Mouse (Mus musculus) spleen, postnatal 14 days (tissue): Measurements from ENCODE around the gene Gm26741.
"Not testable (repeated sequence)": the region's sequence is repeated elsewhere in the genome, so short reads cannot be mapped to it uniquely, and the experiment has no call there.

Experiments
- DNase-seq, 2 experiments: peaks; one replicate each; pipeline ENCODE4 v3.0.0; 2021 to 2022; ENCODE audit warnings: low spot score in 2 of 2

Gm26741 gene

DNA sequence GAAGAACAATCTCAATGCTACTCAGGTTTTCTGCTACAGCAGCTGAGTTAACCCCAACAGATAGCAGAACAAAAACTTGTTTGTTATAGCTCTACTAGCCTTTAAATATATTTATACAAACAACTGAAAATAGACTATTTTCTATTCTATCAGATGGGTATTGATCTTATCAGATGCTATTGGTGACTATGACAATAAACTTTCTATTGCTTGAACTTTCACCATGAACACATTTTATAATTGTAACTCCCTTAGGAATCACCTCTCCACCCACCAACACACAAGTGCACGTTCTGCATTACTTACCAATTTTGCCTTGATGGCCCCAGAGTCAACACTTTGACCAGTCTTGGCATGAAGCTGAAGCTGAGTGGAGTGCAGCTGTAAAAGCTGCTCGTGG is at the start of gene Gm26741:
Gm26741 (plus strand) TSS at position 301 of the 400 bp plus-strand sequence.
- DNase-seq: no peak

DNA sequence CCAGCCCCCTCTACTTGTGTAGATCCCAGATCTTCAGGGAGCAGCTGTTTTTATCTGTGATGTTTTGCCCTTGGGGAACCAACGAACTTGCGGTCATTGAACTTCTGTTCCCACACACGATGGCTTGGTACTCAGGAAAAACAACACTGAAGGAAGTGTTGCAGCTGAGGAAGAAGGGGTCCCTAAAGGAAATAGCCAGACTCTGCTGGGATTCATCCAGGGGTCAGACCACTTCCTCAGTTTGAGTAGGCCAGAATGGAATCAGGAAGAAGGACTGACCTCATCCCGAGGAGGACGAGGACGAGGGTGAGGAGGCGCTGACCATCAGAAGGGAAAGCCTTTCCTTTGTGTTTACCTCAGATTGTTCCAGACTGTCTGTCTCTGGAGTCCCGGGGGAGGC is 49.4 kb upstream of the Gm26741 start:
- DNase-seq: no peak

DNA sequence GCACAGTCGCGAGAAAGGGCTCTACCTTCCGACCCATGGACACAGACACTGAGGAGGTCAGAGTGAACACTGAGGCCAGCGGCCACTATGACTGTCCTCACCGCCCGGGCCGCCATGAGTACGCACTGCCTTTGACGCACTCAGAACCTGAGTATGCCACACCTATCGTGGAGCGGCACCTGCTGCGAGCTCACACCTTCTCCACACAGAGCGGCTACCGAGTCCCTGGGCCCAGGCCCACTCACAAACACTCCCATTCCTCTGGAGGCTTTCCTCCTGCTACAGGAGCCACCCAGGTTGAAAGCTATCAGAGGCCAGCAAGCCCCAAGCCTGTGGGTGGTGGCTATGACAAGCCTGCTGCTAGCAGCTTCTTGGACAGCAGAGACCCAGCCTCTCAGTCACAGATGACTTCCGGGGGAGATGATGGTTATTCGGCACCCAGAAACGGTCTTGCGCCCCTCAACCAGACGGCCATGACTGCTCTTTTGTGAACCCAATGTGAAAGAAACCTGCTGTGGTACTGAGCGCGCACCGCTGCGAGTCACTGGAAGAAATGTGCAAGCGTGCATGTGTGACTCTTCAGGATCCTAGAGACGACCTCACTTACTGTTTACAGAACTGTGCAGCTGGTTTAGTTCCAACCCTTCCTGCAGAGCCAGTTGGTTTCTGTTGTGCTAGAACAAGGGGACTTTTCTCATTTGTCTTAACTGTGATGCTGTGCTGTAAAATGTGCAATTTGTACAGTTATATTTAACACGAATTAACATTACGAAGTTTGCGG is 38.9 kb upstream of the Gm26741 start:
- DNase-seq: no peak

DNA sequence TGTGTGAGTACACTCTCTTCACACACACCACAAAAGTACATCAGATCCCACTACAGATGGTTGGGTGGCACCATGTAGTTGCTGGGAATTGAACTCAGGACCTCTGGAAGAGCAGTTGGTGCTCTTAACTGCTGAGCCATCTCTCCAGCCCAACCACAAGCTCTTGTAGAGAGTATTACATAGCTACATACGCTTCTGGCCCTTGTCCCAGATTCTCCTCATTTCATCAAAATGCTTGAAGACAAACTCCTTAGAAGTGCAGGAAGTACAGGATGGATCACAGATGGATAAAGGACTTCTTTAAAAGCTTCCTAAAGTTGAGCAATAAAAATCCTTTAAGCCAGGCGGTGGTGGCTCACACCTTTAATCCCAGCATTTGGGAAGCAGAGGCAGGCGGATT is 36.6 kb upstream of the Gm26741 start:
- DNase-seq: no peak

DNA sequence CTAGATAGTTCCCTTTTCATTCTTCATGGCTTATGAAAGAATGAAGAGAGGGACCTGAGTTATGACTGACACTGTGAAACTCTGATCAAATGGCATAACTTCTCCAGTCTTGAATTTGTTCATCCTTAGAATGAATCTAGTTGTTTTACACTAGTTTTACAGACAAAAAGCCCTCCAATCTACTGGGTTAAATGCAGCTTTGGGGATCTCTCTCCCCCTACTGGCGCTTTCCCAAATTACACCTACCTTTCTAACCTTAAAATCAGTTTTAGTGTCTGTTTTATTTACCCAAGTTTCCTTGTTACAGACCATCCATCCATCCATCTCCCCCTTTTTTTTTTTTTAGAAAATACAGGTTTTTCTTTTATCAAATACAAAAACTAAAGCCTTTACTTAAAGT is 27.6 kb upstream of the Gm26741 start:
- DNase-seq: no peak

DNA sequence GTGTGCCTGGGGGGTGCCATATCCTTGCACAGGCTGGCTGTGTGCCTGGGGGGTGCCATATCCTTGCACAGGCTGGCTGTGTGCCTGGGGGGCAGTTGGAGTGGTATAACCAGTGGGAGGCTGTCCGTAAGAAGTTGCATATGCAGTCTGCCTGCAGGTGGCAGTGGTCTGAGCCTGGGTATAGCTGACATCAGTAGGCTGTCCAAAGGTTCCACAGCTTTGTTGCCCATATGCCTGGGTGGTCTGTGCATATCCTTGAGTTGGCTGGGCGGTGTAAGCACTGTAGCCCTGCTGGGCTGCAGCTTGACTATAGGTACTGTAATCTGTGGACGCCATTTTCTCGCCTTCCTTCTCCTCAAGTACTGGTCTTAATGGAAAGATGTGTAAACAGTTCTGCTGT is 15.2 kb upstream of the Gm26741 start:
- not testable (repeated sequence) for DNase-seq

DNA sequence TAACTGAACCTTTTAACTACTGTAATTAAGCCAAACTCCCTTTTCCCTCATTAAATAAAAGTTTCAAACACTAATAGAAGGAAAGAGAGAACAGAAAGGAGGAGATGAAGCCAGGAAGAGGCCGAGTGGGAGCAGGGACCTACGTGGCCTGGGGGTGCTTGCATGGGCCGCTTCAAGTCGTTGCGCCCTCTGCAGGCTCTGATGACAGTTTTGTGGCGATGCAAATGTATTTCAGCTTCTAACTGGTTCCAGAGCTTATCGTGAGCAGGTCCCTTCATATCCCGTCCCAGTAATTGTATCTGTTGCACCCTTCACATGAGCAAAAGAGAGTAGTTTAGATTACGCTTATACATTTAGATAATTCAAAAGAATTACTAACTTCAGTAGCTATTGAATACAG is 5.4 kb upstream of the Gm26741 start:
- no peak for DNase-seq

DNA sequence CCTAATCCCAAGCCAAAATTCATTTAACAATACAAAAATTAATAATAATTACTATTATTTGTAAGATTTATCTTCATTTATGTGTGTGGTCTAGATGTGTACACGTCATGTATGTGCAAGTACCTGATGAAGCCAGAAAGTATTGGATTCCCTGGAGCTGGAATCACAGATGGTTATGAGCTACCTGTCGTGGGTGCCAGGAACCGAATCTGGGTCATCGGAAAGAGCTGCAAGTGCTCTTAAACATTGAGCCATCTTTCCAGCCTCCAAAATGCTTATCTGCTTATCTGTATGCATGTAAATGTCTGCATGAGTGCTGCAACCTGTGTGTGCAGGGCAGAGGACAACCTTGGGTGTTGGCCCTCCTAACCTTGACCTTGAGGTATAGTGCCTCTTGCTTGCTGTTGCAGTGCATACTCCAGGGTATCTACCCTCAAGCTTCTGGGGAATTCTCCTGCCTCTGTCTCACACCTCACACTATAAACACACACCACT is 1.7 kb downstream of the Gm26741 start:
- no peak for DNase-seq

DNA sequence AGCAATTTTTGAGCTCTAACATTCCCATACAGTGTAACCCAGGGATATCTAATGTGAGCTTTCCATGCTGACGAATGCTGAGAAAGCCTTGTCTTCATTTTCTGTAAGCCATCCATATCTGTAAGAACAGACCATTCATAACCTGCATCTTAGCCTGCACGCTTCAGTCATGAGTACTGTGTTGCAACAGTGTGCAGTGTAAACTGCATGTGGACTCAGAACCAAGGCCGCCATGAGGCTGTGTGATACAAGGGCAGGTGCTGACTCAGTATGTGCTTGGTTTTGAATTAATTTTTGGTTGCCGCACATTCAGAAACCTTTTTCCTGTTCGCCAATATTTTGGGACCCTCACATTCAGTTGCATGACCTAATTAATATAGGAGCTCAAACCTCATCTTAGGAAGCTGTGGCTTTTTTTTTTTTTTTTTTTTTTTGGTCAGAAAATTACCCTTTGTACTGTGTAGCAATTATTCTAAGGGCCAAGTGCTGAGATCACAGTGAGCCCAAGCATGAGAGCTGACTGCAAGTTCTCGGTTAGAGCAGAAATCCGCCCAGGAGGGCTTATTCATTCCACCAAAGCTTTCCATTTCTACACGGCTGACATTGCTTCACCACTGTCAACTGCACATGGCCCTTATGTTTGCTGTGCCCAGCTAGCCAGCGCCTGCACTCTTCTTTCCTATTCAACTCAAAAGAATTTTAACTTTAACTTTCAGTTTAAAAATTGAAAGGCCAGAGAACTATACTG is 2.5 kb downstream of the Gm26741 start:
- DNase-seq: no peak

DNA sequence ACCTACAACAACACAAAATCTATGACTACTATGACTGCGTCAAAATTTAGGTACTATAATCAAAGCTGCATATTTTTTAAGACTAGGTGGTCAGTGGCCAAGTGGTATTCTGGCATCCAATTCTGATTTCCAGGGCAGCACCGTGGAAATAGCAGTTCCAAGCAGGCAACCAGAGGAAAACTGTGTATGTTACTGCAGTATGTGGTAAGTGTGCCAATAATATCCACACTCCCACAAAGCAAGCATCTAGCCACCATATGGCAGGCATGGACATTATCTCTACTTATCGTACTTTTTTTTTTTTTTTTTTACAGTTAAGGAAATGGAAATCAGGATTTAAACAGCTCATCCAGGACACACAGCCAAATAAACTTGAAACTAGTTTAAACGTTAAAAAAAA is 9.8 kb downstream of the Gm26741 start:
- no peak for DNase-seq

DNA sequence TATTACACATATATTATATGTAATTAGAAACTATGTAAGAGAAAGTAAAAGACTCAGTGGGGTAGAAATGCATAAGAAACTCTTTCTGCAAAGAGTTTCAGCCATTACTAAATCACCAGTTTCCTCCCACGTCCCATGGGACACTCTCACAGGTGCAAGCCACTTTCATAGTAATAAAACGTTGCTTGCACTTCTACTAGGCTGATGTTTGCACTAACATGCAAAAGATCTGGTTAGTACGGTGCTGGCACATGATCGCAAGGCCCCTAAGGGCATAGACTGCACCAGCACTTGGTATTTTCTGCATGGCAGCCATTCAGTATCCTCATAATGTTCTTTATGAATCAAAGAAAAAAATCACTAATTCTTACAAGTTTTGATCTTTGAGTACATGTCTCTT is 15.3 kb downstream of the Gm26741 start:
- peak in 1 of 2 experiments; percentile 54 for DNase-seq

DNA sequence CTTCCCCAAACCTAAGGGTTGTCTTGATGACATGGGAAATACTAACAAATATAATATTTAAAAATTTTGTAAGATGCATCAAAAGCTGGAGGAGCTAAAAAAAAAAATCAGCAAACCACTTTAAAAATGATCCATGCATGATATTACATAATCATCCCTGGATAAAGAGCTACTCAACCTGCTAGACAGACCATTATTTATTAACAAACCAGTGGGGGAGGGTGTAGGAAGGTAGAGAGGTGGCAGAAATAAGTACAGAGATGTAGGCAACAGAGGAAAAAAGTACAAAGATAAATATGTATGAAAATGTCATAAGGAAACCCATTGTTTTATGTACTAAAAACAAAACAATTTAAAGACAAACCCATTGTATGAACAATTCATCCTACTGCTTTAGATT is 16.1 kb downstream of the Gm26741 start:
- no peak for DNase-seq

DNA sequence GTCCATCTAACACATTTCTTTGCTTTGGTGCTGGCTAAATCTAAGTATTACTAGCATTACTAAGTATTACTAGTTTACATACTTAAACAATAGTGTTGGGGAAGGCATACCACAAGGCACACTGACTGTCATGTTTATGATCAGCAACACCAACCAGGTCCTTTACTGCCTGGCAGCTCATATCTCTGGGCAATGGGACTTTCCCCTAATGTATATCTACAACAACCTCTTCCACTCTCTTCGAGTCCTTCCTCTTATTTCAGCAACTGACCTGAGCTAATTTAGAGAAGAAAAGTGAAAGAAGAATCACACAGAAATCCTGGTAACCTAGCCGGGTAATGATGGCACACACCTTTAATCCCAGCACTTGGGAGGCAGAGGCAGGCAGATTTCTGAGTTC is 17.9 kb downstream of the Gm26741 start:
- DNase-seq: no peak

DNA sequence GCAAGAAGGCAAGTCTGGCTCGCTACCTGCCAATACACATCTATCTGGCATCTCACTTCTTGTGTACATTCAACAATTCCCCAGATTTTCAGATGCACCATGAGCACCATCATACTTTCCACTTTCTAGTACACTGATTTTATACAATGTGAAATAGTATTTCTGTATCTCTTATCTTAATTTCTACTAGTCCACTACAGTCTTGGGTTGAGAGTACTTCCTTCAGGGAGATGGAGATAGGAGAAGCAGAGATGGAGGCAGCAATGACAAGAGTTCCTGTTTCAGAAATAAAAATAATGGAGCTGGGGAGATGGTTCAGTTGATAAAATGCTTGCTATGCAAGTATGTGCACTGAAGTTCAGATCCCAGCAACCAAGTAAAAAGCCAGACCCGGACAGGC is 19.2 kb downstream of the Gm26741 start:
- no peak for DNase-seq

DNA sequence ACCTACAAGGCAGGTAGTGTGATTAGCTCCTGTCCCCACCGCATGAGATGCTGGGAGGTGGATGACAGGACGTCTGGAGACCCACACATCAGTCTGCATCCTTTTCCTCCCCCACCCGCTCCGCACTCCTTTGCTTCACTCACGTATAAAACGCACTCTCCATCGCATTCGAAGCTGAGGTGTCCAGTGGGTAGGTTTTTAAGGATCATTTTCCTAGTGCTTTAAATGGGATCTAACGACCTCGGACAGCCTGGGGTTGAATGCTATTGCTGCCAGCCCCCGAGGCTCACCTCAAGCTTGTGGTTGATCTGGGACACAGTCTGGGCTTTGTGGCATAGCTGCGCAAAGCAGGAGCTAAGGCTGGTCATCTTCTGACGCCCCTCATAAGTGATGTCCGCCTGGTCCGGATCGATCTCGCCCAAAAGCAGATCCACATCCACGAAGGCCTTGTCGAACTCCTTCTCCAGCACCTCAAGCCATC is 22.8 kb downstream of the Gm26741 start:
- DNase-seq: no peak

DNA sequence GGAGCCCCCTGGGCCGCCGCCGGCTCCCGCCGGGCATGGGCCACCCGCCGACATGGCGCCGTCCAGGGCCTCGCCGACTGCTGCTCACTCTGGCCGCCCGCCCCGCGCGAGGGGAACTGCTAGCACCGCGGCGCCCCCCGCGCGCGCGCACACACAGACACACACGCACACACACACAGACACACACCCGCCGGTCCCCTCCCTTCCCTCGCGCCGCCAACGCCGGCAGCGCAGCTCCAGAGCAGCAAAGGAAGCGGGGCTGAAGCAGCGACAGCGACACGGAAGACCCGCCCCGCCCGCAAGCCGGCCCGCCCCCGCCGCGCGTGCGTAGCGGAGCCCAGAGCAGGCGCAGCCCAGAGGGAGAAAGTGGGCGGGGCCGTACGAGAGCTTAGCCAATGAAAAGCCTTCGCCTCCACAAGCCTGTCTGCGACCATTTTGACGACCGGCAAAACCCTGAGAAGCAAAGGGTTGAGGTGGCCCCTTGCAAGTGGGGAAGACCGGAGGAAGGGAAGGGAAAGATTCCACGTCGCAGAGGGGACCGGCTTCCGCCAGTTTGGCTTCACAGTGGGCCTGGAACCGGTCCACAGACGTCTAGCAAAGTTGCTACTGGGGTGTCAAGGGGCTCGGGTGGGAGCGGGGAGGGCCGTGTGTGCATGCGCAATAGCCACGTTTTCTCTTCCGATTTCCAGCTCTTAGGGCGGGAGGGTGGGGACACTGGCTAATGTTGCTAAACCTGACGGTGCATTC is 23.5 kb downstream of the Gm26741 start, which contains the start of gene Gopc:
Gopc (minus strand) TSS at position 280 of the 747 bp plus-strand sequence.
- DNase-seq: peak; percentile 94 to 96

DNA sequence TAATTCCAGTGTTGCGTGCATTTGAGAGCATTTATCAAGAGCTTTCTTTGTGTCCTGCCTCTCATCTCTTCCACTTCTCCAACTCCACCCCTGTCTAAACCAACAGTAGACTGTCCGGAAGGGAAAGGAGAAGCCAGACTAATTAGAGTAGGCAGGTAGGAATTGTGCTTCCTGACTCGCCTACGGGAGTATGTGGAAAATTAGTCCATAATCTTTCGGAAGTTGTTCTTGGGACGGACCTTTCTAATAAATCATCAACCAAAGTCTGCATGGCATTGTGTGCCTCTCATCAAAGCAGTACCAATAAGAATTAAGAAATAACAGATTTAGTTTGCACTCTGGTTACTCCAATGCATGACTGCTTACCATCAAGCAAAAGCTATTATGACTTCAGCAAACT is 24.5 kb downstream of the Gm26741 start:
- DNase-seq: no peak

DNA sequence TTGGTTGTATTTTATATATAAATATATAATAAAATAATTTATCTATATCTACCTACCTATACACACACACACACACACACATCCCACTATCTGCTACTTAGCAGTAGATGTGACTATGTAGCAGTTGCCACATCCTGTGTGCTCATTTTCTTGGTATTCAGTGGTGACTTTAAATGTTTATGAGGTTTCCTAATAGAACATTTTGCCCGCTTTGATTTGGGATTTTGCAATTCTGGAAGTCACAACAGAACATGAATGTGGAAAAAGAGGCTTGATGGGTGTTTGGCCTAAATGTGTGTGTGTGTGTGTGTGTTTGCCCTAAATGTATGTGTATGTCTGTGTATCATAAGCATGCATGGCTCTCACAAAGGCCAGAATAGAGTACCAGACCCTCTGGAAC is 25.0 kb downstream of the Gm26741 start:
- no peak for DNase-seq

DNA sequence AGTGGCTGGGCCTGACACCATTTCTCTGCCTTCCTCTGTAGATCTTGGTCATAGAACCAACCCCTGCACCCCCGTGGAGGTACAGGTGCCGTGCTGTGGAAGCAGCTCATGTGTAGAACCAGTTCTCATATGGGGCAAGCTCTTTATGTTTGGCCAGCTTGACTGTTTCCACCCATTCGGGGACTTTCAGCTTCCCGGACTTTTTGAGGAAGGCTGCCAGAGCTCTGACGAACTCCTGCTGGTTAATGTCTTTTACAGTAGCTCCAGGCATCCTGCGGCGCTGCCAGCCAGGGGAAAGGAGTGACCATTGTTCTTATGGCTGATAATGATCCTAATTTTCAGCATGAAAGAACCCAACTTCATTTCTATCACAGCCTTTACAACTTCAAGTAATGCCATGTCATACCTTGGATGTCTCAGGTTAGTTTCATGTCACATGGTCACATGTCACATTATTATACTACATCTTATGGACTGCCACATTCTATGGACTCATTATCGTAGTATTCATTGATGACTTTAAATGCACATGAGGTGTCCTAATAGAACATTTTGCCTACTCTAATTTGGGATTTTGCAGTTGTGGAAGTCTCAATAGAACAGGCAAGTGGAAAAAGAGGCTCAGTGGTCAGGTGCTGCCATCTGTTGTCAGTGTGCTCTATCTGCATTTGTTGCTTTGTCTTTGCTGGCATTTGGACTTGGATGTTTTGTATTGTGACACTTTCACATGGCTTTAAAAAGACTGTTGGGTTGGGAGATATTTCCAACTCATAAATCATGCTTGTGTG is 26.4 kb downstream of the Gm26741 start:
- DNase-seq: no peak

DNA sequence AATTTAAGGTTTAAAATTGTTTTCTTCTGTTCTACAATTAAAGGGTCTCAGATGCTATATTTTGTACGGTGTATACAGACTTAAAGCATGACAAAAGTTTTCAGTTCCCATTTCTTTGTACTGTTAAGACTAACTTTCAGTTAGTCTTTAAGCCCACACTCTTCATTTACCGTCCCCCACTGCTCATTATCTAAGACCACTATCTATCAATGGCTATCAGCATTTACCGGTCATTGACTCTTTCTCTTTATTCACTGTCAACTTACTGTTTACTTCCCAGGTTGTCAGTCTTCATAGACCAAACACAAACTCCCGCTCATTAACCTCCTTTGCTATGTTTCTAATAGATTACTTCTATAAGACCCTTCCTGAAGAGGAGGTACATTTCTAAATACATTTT is 28.6 kb downstream of the Gm26741 start:
- DNase-seq: no peak

DNA sequence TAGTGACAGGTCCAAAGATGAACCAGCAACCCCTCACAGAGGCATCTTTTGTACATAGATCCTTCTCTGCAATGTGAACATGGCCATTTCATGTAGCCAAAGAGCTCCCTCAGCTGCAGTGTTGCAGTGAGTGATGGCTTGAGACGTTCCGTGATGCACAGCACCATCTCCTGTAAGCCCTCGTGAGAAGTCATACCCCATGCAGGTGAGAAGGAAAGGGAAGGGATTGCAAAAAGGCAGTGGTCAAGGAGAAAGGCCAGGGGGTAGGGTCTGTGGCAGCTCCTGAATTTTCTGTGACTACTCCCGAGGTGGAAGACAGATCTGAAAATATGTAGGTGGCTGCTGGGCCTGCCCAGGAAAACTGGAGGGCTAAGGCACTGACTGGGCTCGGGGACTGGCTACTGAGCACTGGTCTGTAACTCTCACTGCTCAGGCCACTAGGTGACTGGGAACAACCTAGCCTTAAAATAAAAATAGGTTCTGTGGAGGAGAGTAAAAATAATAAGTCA is 30.4 kb downstream of the Gm26741 start, which contains the start of gene Nepn:
Nepn (plus strand) TSS at position 51 of the 509 bp plus-strand sequence.
- no peak for DNase-seq
